Mouse (Mus musculus) thymus, postnatal 4 days (tissue): ENCODE data around the gene Clec4f.
"Not testable (repeated sequence)": the region's sequence is repeated elsewhere in the genome, so short reads cannot be mapped to it uniquely, and the experiment has no call there.

ENCODE experiments used
- DNase-seq: peaks from one replicate; pipeline ENCODE4 v3.0.0; 2021

The Clec4f gene

DNA sequence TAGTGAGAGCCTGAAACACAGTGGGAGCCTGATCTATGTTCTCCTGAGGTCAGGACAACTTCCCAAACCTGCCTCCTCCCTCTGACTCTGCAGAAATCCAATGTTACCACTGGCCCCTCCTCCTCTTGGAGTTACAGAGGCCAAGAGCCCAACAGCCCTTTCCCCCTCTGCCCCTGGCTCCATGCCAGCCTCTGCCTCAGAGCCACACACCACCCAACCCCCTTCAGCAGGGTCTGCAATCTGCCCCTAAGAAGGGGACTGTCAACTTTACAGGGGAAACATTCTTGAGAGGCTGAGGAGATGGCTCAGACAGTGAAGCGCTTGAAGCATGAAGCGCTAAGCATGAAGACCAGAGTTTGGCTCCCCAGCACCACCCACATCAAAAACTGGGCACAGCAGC, at the start of gene Clec4f:
TSS of gene Clec4f (minus strand) at position 101 of the 400 bp plus-strand sequence.
- DNase-seq: no peak

DNA sequence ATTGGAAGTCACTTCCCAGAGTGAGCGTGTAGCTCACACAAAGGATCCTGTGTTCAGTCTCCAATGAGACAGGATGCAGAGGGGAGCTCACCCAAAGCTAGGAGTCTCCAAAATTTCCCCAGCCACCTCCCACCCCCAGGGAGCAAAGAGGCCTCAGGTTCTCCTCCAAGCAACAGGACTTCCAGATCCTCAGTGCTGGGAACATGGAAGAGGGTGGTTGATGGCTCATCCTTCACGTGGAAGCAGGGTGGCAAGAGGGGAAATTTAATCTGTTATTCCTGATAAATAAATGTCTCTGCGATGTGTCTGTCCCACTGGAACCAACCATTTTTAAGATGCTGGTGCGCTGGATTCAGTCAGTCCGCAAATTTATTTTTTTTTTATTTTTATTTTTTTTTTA, 48.7 kb upstream of the Clec4f start:
- DNase-seq: no peak

DNA sequence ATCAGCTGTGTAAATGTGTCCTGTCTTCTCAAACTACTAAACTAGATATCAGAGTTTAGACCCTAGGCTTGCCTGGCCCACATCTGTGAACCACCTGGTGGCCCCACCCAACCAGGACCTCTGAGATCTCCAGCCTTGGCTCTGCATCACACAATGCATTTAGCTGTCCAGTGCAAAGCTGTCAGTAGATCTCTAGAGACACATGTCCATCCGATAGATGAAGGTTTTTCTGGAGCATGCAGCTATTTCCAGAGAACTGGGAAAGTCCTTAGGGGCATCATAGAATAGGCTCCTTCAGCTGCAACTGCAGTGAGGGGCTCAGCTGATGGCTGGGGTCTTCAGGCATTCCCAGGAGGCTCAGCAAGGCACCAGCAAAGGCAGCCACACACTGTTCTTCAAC, 48.3 kb upstream of the Clec4f start:
- DNase-seq: no peak

DNA sequence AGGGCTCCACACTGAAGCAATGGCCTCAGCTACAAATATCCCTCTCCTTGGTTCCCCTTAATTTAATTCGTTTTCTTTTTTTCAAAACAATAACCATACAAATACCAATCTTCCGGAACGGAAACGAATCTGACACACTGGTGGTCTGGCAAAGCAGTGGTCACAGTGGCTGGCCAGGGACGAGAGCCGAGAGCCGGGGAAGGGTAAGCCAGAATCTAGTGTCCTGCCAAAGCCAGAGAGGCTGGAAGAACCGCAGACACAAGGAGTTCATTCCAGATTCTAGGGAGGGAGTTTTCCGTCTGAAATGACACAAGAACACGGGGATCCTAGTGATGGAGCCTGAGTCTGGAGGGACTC, 47.7 kb upstream of the Clec4f start:
- DNase-seq: no peak

DNA sequence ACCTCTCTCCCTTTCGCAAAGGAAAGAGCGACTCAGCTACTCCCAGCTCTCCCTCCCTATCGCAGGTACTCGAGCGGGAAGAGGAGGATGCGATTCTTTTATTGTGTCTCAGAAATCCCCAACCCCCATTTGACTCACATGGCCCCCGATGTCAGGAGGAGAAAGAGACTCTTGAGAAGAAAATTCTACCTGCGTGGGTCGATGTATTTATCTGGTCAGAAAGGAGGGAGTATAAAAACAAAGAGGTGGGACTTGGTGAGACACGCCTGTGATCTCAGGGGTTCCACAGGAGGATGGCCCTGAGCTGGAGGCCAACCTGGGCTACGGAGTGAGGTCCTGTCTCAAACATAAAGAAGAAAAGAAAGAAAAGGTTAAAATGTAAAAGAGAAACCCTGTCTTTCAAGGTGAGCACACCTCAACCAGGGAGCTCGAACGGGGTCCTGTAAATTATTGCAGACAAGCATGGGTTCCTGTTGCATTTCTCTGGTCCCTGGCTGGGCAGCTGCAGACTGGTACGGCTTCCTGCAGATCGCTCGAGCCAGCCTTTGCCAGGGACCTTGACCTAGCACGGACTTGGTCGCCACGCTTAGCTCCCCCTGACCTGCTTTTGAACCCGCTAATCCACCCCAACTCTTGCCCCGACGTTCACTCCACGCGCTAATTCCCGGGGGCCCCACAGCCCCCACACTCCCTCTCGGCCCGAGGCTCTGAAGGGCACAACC, 47.2 kb upstream of the Clec4f start:
- no peak for DNase-seq

DNA sequence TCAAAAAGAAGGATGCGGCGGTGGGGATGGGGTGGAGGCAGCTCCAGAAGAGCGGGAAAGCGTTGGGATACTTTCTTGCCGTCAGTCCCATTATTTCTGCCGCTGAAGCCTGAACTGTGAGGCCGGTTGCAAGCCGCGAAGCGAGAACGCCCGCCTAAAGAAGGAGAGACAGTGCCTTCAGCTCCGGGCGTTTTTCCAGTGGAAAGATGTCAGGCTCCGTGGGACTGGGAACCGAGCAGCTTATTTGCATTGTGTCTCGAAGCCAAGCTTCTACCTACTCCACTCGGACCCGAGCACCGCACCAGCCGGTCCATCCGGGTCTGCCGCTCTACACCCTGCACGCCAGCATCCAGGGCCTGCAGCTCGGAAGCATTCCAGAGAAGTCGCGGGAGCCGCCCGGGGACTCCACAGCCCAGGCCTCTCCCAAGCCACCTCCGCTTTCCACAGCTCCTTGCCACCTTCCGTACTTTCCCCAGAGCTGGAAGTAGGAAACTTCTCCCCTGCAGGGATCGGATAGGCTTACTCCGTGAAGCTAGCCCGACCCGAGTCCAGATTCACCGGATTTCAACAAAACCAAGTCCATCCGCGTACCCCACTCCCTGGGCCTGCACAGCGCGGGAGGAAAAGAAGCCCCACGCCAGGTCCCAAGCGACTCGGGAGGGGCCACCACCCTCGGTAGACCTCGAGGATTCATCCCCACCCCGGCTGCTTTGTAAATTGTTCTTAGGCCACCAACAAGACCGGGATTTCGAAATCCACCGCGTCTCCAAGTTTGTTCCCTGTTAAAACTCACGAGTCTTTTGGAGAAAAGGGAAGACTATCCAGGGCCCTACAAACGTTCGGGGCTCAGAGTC, 46.4 kb upstream of the Clec4f start:
- no peak for DNase-seq

DNA sequence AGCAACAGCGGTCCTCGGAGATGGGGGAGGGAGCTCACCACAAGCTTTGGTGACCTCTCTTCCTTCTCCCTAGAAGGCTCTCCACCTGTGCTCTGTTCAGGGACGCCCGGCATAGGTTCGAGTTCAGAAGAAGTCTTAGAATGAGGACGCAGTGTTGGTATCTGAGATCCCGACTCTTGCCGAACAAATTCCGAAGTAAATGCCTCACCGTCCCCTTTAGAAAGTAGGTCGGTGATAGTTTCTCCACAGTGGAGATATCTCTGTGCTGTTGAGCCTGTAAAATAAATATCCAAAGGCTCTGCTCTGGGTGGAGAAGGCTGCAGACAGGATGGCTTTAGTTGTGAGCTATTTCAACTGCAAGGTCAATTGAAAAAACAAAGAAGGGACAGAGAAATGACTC, 45.0 kb upstream of the Clec4f start:
- DNase-seq: no peak

DNA sequence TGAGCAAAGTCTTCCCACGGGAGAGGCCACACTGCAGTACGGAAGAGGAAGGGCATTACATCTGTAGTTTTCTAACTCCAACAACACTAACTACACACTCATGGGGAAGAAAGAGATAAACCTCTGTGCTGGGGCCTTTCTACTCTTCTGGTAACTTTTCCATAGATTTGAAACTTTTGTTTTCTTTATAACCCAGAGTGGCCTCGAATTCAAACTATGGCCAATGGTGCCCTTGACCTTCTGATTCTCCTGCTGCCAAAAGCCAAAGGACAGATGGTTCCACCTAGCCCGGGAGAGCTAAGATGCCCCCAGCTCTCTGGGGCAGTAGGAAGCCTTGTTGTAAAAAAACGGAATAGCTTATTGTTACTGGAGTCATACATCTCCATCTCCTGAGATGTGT, 44.0 kb upstream of the Clec4f start:
- DNase-seq: no peak

DNA sequence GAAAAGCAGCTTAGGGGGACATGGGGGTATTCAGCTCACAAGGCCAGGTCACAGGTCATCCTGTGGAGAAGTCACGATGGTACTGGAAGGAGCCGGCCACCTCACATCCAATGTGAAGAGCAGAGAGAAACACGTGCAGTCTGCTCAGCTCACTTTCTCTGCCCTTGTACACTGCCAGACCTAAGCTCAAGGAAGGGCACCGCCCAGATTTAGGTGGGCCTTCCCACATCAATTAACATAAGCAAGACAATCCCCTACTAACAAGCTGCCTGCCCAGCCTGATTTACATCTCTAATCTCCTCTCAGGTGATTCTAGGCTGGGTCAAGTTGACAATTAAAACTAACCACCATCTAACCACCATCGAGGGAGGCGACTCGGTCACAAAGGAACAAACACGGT, 41.9 kb upstream of the Clec4f start:
- DNase-seq: no peak

DNA sequence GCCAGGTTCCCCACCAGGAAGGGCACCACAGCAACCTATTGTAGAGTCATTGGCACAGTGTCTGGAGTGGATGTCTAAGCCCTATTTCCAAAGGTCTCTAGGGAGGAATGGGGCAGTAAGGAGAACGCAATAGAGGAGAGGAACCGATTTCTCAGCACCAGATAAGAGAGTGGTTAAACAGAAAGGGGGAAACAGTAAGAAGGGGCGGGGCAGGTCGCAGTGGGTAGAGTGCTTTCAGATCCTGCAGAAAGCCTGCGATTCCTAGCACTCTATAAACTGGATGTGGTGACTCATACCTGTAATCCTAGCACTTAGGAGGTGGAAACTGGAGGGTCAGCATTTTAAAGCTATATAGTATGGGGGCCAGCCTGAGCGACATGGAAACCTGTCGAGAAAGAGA, 40.7 kb upstream of the Clec4f start:
- no peak for DNase-seq

DNA sequence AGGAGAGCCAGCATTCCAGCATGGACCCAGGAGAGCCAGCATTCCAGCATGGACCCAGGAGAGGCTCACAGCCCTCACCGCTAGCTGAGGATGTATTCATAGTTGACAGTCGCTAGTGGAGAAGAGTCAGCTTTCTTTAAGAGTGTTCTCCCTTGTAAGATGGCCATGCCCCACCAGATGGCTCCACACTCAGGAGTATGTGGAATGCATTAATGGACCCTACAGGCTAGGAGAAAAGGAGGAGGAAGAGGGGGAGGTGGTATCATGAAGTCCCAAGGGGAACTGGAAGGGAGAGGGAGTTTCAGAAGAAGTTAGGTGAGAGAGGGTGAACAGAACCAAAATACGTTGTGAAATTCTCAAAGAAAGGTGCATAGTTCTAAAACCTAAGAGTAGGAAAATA, 39.7 kb upstream of the Clec4f start:
- DNase-seq: no peak

DNA sequence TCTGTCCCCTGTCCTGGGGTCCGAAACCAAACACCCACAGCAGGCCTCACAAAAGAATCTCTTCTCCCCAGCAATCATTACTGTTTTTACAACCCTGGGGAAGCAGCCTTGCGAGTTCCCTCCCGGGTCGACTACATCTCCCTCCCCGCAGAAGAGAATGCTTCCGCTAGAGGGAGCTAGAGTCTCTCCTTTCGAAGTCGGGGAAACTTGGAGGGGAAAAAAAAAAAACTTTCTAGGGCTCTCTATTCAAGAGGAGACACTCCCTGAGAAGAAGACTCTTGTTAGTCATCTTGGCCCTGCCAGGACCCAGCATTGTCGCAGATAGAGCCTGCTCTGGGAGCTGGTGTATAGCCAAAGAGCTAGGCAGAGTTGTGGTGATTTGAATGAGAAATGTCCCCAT, 37.8 kb upstream of the Clec4f start:
- DNase-seq: peak; percentile 76

DNA sequence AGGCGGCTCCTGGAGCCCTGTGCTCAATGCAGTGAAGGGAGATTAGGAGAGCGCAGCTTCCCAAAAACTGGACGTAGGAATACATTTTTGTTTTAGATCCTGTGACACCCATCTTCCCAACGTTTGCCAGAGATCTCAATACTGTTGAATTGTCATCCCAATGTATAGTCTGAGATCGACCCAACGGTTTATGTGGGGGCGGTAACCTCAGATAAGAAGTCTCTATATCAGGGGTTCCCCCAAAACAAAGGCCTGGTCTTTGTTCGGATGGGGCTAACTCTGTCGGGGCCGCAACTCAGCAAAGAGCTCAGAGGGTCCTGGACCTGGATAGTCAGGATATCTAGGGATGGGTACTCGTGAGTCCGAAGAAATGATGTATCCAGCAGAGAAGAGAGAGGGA, 37.0 kb upstream of the Clec4f start:
- no peak for DNase-seq

DNA sequence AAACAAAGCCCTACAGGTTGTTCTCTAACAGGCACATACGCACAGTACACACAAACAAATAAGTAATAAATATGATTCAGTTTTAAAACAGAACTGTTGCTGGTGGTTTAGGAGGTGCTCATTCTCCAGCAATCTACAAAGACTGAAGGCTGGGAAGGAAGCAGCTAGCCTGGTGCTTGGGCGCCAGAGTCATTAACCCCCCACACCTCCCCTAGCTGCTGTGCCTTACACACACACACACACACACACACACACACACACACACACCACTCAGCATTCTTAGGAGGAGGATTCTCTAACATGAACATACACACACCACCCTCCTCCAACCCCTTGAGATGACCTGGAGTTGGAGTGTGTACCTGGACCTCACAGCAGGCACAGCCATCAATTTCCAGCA, 34.9 kb upstream of the Clec4f start:
- DNase-seq: no peak

DNA sequence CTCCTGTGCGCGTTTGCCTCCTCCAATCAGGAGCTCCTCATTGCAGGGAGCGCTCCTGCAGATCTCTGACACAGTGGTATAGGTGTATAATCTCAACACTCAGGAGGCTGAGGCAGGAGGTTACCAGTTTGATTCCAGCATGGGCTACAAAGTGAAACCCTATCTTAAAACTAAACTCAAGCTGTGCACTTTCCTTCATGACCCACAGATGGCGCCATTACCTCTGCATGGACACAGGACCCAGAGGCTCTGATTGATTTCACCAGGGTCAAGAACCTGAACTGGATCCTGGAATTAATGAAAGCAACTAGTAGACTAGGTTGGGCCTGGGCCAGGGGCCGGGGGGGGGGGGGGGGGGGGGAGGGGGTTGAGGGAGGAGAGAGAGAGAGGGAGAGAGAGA, 34.3 kb upstream of the Clec4f start:
- peak; percentile 66 for DNase-seq

DNA sequence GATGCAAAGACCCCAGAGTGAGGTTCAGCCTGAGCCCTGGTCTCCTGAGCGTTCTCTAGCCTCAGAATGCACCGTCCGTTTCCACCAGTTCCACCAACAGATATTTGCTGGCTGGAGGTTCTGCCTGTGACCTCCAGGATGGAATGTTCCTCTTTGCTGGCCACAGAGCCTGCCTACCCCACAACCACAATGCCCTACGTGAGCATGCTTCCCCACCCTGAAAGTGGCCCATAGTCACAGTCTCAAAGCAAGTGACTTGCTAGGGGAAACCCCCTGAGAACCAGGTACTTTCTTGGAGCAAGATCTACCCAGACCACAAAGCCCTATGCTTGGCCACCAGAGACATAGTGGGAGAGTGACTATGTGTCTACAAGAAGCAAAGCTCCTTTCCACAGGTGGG, 33.4 kb upstream of the Clec4f start:
- no peak for DNase-seq

DNA sequence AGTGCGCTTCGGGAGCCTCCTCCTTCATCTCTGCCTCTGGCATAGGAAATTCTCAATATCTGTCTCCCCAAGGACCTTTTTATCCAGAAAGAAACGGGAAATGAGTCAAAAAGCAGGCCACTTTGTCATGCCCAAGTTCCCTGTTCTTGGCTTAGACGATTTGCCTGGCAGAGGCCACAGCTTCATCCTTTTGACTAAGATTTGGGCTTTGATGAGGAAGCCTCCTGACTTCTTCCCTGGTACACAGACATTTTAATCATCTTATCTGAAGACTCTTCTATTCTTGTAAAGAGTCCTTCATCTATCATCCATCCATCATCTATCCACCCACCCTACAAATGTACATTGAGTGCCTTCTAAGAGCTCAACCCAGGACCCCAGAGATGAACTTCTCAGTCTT, 21.8 kb upstream of the Clec4f start, which contains the start of gene Cd207:
TSS of gene Cd207 (minus strand) at position 101 of the 400 bp plus-strand sequence.
- DNase-seq: no peak

DNA sequence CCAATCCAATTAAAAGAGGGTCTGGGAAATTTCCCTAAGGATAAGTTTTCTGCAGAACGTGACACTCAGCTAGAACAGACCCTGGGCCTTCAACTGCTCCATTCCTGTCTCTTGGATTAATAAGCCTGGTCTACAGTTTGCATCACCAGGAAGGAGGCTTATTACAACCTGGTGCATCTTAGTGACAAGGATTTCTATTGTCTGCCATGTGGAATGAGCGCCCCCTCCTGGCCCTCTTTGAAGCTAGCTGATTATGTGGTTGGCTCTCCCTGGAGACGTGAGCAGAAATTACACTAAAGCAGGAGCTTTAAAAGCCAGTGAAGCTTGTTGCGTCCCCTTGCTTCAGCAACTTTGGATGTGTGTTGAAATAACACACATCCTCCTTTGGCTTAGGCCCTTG, 17.4 kb upstream of the Clec4f start:
- peak; percentile 94 for DNase-seq

DNA sequence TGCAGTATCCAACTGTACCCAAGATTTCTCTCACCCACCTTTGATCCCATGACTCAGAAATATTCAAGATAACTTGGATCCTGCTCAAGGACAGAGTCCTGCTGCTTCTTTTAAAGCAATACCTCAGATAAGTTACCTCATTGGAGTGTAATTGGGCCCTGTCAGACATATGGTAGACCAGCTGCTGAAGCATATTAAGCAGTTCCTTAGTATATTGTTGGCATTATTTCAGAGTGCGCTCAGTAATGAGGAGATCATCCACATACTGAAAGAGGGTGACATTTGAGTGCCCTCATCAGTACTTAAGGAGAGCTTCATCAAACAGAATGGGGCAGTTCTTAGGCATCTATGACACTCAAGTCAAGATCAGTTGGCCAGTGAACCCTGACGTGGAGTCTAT, 9.0 kb upstream of the Clec4f start:
- DNase-seq: no peak

DNA sequence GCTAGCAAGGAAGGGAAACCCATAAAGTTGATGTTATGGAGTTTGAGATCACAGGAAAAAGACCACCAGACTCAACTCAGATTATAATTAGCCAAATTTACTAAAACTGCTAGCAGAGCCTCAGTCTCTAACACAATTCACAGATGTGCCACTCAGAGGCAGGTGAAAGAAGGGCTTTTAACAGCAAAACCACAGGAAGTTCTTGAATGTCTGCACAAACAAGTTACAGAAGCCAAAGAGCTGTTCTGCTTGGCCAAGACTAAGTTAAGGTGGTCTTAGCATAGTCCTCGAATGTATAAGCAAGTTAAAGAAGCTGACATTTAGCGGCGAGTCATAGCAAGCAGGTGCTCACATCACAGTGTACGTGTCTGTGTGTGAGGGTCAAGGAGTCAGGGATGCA, 4.8 kb upstream of the Clec4f start:
- peak; percentile 39 for DNase-seq

DNA sequence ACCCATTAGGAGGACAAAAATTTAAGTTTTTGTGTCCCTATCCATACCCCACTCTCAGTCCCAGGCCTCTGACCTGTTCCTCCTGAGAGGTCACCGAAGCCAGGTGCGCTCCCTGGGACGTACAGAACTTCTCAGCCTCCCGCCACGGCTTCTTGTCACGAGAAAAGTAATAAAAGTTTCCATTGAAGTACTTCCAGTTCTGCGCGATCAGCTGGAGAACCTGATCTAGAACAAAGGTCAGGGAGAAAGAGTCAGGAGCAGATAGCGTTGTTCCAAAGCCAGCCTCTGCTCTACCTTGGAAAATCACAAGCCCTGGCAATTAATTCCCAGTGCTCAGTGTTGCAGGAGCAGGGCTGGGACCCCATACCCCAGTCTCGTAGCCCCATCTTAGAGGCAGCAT, 9.3 kb downstream of the Clec4f start:
- no peak for DNase-seq

DNA sequence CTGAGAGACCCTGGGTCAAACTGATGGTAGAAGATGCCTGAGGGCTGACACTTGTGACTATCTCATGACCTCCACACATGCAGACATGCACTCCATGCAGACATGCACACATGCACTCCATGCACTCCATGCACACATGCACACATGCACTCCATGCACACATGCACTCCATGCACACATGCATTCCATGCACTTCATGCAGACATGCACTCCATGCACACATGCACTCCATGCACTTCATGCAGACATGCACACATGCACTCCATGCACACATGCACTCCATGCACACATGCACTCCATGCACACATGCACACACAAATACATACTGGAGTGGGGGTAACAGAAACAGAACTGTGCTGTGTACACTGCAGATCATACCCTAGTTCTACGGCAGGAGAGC, 20.7 kb downstream of the Clec4f start:
- DNase-seq: no peak

DNA sequence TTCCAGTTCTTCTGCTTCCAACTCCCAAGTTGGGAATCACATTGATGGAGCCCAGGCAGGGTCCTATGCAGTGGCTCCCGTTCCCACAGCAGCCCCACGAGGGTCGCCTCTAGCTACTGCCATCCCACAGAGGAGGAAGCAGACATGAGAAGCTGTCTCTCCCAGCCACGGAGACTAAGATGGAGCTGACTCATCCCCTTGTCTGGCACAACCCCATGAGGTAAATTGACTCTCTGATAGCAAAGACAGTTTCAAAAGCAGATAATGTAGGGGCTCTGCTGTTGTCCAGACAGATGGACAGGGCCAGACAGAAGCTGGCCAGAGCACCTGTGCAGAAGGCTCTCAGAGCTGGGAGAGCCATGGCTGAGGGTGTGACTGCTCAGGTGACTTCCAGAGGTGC, 21.4 kb downstream of the Clec4f start:
- DNase-seq: not testable (repeated sequence)

DNA sequence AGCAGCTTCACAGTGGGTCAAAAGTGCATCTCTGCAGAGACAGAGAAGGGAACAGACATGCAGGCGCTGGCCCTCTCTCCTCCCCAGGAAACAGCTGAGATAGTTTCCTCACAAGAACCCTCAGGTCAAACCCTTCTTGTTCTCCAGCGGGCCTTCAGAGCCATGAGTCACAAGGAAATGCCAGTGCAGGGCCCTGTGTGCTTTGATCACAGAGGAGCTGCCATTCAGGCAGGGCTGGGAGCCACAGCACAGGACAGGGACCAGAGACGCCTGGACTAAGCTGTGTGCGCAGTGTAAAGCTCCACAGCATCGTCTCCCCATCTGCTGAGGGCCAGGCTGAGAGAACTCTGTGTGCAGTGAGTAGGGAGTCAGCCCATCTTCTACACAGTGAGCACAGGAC, 21.9 kb downstream of the Clec4f start:
- not testable (repeated sequence) for DNase-seq

DNA sequence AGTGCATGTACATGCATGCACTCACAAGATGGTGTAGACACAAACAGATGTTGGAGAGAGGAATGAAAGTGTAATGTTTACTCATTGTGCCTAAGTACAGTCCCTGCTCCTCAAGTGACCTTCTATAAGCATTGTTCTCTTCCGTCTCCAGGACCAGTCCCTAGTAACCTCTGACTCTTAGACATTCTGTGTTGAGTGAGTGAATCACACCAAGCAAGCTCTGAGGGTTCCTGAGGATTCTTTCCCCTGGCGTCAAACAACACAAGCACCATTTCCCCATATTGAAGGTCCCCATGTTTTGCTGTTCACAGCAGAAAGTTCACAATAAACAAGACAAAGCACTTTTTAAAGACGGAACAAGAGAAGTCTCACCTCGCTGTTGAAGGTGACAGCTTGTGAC, 24.2 kb downstream of the Clec4f start:
- DNase-seq: no peak
